Mouse (Mus musculus) cerebellum, postnatal 36 days (tissue): ENCODE data around the gene Mrpl24.
"Not testable (repeated sequence)": the region's sequence is repeated elsewhere in the genome, so short reads cannot be mapped to it uniquely, and the experiment has no call there.

Source experiments
- DNase-seq, 2 experiments: peaks; one replicate each; pipeline ENCODE4 v3.0.0; 2021 to 2022; ENCODE audit warnings: mixed read lengths in 2 of 2

The Mrpl24 gene

DNA sequence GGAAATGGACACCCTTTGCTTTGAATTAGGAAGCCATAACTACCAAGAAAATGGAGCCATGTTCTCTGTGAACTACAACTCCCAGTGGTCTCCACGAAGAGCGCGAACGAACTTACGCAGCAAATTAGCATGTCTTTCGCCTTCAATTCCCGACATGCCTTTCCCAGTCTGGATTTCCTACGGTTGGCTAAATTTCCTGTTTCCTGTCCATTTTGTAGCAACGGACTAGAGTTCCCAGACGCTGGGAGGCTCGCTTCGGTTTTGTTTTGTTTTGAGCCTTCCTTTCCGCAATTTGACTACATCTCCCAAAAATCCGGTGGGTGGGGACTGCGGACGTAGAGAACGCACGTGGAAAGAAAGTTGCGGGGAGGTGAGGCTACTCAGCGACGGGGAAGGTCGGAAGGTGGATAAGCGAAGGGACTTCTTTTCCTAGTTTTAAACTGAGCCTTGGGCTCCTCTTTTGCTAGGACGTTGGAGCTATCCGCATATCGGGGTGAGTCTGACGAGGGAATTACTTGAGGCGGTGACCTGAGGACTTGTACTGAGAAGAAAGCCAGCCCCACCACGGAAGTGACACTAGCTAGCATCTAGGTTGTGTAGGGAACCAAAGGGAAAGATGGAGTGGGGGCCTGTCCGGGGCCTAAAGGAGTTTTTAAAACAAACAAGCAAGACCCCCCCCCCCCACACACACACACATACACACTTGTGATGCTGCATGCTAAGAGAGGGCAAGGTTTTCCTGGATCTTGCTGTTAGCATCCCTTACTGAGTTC lies at the start of gene Mrpl24:
Gene Mrpl24, plus strand, starts transcription at position 171 of the 773 bp plus-strand sequence.
- peak; percentile 70 to 78 for DNase-seq

DNA sequence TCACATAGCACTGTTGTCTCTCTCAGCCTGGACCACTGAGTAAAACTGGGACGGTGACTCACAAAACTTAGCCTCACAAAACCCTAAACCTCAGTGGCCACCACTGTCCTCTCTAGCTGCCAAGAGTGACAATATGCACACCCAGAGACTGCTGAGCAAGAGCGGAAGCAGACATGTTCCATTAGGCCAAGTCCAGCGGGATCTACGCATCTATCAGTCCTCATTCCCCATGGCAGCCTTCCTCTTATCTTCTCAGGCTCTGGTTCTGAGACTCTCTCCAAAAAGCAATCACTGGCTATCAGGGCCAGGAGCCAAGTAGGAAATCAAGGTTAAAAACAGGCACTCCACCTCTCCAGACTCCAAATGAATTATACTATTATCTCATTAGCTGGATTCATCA lies 41.6 kb upstream of the Mrpl24 start:
- DNase-seq: no peak

DNA sequence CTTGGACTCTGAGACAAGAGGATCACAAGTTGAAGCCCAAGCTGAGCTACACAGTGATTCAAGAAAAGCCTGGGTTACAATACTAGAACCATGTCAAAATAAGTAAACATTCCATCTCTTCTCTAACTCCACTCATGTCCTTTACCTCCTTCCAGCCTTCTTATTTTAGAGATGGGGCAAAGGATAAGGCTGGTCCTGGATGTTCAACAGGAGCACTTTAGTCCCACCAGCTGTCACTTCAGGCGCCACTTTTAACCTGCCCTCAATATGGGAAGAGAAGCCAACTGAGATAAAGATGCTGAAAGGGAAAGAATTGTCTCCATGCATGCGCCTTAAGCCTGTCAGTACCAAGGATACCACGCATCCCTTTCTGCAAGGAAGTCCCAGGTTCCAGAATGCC lies 35.0 kb upstream of the Mrpl24 start:
- DNase-seq: no peak

DNA sequence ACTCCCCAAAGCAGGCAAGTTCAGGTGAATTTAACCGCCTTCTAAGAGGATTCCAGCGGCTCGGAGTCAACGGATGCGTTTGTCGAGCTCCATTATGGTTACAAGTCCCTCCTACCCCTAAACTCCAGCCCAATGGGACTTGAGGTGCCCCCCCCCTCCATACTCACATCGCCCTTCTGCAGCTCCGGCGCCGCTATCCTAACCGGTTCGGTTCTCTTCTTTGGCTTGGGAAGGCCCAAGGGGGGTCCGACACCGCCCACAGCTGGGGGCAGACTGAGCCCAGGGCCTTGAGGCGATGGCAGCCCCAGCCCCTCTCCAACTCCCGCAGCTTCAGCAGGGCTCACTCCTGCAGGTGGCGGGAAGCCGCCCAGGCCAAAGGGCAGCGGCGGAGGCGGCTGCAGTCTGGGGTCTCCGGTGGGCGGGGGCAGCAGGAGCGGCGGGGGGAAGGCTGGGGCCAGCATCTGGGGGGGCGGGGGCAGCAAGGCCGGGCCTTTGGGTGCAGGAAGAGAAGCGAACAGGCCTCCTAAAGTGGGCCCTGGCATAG lies 34.5 kb upstream of the Mrpl24 start:
- DNase-seq: peak; percentile 39 to 47

DNA sequence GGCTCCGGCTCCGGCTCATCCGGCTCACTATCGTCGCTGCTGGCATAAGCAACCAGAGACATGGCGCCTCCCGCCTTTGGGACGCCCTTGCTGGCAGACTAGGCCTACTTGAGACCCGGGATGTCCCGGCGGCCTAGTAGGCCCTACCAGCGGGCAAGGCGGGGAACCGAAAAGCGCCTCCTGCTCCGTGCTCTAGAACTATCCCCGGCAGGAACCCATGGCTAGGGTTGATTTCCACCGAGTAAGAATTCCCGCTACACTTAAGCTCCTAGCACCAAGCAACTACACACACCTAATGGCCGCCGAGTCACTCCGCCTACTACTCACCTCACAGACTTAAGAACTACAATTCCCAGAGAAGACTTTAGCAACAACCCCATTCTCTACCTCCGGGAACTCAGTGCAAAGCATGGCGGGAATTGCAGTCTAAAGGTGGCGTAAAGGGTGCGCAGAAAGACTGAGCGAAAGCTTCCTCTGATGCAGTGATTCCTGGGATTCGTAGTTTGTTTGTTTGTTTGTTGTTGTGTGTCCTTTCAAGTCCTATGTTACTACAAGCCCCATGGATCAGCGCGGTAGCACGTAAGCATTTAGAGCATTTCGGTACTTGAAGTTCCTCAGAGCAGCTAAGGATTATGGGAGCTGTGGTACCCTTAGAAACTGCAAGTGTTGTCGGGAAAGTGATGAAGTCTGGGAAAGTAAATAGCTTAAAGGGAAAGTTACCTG lies 33.9 kb upstream of the Mrpl24 start, which contains the start of gene Prcc:
Gene Prcc, minus strand, starts transcription at position 328 of the 723 bp plus-strand sequence.
- DNase-seq: peak; percentile 86 to 91

DNA sequence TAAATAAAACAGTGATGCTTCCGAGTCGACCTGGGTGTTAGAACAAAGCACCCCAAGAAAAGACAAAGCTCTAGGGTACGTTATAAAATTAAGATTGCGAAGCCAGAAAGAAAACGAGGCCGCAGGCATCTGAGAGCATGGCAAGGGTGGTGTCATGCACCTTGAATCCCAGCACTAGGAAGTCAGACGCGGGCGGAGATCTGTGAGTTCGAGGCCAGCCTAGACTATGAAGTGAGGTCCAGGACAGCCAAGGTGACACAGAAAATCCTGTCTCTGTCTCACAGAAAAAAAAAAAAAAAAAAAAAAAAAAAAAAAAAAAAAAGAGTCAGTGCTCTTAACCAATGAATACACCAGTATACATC lies 33.3 kb upstream of the Mrpl24 start:
- peak in 1 of 2 experiments; percentile 47 for DNase-seq

DNA sequence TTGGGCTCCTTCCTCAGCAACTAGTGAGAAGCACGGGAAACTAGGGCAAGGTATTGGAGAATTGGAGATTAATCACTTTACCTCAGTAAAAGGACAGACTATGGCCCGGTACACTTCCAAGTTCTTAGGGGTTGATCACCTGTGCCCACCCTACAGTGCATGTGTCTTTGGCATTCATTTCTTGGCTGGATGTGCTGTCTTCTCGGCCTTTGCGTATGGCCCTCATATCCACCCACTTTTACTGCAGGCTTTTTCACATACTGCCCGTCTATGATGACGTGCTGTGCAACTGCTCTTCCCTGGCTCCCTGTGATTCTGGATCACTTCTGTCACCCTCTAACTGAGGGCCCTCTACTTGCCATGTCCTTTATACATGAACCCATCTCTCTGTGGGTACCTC lies 32.9 kb upstream of the Mrpl24 start:
- no peak for DNase-seq

DNA sequence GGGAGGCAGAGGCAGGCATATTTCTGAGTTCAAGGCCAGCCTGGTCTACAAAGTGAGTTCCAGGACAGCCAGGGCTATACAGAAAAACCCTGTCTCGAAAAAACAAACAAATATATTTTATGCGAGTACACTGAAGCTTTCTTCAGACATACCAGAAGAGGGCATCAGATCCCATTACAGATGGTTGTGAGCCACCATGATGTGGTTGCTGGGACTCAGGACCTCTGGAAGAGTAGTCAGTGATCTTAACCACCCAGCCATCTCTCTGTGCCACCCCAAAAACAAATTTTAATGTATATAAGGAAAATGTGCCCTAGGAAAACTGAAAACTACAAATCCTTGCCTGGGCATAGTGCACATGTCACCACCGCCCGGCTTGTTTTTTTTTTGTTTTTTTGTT lies 31.9 kb upstream of the Mrpl24 start:
- not testable (repeated sequence) for DNase-seq

DNA sequence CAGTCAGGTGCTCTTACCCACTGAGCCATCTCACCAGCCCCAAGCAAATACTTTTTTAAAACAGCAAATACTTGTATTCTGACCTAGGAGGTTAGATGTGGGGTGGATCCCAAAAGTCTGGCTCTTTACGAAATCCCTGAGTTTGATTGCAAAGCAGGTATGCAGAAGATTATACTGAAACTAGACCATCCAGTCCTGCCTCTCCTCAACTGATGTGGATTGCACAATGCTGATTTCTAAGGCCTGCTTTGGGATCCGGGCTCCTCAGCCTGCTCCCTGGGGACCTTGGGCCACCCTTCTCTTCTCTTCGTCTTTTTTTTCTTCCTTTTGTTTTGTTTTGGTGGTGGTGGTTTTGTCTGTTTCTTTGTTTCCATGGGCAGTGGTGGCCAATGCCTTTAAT lies 27.8 kb upstream of the Mrpl24 start:
- DNase-seq: no peak

DNA sequence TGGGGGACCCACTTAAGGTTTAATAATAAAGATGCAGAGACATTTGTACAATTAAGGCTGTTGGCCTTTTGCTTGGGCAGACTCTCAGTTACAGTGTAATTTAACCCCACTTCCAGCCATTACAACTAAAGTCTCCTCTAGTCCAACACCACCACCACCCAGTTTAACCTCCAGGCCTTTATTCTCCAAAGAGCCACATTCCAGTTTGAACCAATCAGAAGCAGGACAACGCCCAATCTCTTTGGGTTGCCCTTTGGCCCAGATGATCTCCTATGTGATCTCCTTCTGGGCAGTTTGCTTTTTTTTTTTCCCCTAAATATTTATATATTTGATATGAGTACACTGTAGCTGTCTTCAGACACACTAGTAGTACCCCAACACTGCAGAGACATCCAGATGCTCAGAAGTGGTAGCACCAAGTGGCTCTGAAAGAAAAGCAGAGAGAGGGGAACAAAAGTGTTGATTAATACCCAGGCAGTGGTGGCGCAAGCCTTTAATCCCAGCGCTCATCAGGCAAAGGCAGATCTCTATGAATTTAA lies 25.9 kb upstream of the Mrpl24 start:
- no peak for DNase-seq

DNA sequence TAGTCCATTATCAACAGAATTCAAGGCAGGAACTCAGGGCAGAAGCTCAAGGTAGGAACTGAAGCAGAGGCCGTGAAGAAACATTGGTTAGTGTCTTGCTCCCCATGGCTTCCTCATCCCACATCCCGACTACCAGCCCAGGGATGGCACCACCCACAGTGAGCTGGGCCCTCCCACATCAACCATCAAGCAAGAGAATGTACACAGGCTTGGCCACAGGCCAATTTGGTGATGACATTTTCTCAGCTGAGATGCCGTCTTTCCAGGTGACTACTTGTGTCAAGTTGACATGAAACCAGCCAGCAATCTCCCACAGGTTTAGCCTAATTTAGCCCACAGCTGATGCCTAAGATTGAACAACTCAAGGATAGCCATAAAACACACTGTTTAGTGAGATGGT lies 20.0 kb upstream of the Mrpl24 start:
- DNase-seq: no peak

DNA sequence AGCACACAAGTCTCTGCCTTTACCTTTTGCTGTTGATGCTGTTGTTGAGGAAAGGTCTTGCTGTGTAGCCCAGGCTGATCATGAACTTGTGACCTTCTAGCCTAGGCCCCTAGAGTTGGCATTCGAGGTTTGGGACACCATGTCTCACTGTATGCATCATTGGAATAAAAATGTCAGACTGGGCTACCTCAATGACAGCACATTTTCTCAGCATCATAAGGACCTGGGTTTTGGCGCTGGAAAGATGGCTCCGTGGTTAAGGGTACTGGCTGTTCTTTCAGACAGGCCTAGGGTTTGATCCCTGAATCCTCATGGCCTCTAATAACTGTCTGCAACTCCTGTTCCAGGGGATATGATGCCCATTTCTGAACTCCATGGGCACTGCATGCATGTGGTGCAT lies 19.5 kb upstream of the Mrpl24 start:
- DNase-seq: no peak

DNA sequence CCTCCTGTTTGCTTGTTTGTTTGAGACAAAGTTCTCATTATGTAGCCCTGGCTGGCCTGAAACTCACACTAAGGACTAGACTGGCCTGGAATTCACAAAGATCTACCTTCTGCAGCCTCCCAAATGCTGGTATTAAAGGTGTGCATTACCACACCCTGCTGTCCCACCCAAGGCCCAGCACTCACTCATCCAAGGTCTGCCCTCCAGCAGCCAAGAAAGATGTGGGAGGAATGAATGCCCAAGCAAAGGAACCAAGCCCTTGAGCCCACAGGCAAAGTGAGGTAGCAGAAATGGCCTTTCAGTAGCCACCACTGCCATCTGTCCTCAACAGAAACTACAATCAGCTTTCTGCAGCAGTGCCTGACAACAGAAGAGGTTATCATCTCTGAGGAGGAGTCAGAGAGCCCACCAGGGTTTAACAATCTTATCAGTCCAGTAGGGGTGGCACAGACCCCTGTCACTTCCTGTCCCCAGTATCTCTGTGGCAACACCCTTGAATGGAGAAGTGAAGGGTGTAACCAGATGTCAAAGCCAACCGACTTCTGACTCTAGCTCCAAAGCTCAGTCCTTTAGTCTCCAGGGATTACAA lies 18.2 kb upstream of the Mrpl24 start:
- DNase-seq: no peak

DNA sequence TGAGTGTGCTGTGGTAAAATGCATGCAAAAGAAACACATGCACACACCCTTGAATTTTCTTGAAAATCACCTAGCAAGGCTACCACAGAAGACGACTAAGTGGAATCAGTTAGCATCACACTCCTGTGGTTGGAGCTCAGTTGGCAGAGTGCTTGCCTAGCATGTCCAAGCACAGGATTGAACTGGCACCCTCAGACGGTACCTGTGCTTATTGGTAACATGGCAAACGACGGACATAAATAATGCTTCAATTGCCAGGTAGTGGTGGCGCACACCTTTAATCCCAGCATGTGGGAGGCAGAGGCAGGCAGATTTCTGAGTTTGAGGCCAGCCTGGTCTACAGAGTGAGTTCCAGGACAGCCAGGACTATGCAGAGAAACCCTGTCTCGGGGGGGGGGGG lies 17.3 kb upstream of the Mrpl24 start:
- not testable (repeated sequence) for DNase-seq

DNA sequence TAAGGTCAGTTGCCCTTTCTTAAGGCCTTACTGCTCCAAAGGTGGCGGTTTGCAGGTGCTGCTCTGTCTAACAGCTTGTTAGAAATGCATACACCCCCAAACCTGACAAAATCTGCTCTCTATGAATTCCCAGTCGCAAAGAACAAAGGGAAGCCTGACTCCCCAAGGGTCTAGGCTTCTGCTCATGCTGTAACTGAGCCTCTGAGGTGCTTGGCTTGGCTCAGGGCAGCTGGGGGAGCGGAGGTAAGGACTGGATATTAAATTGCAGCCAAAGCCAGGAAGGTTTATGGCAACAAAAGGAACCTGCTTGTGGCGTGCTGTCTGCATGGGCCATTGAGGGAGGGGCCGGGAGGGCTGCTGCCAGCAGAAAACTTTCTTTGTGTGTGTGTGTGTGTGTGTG lies 15.5 kb upstream of the Mrpl24 start:
- DNase-seq: no peak

DNA sequence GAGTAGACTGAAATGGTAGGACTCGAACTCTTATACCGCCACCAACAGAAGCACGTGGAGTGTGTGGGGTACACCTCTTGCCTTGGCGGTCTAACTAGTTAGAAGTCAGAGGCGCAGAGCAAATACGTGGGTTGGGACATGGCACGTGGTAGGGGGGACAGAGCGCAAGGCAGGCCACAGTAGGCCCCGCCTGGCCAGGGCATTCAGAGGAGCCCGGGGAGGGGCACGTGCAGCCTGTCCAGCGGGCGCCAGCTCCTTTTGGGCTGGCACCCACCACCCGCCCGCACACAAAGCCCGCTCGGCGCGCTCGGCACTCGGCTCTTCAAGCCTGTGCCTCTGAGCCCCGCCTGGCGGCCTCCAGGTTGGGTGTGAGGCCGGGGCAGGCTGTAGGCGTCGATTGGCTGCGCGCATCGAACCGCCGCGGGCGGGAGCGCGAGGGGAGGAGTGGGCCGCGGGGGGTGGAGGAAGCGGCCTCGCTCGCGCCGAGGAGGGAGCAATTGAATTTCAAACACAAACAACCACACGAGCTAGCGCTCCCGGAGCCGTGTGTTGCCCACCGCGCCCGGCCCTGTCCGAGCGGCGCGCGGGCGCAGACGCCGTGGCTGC lies 13.3 kb upstream of the Mrpl24 start, which contains the start of gene Hdgf:
Gene Hdgf, plus strand, starts transcription at position 442 of the 606 bp plus-strand sequence.
- peak; percentile 91 to 93 for DNase-seq

DNA sequence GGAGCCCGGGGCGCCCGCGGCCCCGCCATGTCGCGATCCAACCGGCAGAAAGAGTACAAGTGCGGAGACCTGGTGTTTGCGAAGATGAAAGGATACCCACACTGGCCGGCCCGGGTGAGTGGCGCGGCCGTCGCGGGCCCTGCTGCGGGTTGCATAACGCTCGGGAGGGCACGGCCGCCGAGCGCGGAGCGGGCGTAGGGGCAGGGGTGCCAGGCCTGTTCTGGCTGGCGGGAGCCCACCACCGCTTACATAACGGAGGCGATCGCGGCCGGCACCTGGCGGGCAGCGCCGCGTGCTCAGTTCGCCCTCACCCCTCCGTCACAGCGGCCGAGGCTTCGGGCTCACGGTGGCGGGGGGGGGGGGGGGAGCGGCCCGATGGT lies 12.7 kb upstream of the Mrpl24 start:
- peak; percentile 71 to 73 for DNase-seq

DNA sequence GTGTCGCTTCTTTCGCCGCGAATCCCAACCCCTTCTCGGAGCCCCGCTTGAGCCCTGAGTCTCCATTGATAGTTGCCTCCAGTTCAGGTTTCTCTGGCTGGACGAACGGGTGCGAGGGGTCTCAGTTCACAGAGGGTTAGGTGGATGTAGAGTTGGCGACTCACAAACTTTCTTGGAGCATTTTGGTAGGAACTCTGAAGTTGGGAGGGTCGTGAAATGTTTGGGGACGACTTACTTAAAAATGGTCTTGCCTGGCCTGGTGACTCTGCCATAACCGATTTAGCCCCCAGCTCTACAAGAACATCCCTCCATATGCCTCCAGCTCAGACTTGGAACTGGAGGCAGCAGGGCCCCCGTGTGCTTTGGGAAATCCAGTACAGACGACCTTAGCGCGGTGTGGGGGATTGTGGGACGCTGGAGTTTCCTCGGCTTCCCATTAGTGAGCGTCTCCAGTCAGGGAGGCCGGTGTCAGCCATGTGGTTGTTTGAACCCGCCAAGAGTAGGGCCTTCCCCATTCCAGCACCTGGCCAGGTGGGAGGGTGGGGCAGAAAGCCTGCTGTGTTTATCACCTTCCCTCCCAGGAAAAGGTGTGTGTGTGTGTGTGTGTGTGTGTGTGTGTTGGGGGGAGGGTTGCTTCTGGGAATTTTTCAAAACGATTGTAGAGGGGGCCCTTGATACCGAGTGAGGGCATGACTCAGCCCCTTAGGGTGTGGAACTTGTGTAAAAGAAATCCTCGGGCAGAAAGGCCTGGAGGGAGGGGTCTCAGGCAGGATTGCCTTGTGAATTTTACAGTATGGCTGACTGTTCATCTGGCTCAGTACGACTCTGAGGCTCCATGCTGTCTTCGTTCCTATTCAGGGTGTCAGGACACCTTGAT lies 12.1 kb upstream of the Mrpl24 start:
- DNase-seq: peak; percentile 34 to 42

DNA sequence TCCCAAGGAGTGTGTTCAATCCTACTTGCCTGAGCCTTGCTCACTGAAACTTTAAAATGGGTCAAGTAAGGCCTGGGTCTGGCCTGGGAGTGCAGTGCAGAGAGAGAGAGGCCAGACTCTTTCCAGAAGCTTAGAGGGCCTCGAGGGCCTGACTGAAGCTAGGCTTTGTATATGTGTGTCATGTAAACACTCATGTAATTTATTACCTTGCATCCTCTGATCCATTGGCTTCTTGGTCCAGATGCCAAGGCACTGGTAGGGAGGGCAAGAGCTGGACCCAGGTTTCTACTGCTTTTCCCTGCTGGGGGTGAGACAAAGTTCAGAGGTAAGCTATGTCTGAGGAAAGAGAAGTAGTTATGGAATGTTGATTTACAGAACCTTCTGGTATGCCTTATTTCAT lies 11.4 kb upstream of the Mrpl24 start:
- DNase-seq: no peak

DNA sequence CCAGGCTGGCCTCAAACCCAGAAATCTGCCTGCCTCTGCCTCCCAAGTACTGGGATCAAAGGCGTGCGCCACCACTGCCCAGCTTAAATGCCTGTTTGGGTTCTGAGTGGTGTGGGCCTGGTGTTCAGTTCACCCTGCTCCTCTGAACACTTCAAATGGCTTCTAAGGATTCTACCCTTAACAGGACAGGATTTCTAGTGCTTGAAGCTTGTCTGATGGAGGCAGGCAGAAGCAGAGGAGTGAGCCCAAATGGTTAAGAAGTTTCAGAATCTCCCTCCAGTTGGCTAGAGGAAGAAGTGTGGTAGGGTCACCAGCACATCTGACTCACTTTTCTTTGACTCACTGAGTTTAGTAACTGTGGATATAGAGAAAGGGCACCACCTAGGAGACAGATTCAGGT lies 9.9 kb upstream of the Mrpl24 start:
- no peak for DNase-seq

DNA sequence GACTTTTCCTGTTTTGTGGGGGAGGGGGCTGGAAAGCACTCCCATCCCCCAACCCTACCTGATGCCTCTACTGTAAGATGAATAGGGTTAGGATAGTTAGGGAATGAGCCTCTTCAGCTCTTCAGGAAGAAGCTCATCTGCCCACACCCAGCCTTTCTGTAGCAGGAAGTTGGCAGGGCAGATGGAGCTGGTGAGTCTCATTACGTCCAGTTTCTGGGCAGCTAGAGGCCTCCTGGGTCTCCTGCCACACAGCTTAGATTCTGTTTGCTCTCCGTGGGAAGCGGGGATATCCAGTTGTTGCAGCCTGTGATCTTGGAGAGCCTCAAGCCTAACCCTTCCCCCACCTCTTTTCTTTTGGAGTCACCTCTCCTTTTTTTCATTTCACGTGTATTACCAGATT lies 9.4 kb upstream of the Mrpl24 start:
- no peak for DNase-seq
